Mouse (Mus musculus) spleen, adult 12 weeks (tissue): ENCODE results near the gene Arhgef11.
"Not testable (repeated sequence)": the region's sequence is repeated elsewhere in the genome, so short reads cannot be mapped to it uniquely, and the experiment has no call there.

Experiments used
- DNase-seq: peaks from one replicate; pipeline ENCODE4 v3.0.0; 2022; ENCODE audit warnings: low spot score

Gene Arhgef11

DNA sequence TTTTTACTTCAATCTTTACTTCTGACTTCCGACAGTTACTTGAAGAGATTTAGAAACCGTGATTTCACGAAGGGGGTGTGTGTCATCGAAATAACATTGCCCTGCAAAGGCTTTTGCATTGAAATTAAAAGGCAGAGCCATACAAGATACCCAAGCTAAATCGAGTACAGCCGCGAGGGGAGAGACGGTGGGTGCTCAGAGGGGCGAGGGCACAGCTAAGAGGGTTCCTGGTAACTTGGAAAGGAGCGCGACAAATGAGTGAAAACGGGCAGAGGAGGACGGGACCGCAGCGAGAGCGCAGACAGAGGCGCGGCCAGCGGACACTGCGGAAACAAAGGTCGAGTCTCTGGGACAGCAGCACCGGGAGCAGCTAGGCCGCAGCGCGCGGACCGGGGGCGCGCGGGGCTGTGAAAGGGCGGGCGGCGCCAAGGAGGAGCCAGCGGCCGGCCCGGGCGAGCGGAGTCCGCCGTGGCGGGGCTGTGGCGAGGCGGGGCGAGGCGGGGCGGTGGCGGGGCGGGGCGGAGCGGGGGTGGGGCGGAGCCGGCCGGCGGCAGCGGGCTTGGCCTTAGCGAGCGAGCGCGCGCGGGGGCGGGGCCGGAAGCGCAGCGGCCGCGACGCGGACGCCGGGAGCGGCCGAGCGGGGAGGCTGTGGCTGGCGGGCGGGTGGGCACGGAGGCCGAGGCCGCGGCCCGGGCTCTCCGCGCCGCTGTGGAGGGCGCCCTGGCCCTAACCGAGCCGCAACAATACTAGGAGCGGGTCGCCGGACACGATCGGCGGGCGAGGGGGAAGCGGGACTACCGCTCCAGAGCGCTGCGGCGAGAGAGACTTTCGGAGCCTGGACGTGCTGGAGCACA is at the start of gene Arhgef11:
Arhgef11 (plus strand) TSS at position 603 of the 854 bp plus-strand sequence.
- peak; percentile 44 for DNase-seq

DNA sequence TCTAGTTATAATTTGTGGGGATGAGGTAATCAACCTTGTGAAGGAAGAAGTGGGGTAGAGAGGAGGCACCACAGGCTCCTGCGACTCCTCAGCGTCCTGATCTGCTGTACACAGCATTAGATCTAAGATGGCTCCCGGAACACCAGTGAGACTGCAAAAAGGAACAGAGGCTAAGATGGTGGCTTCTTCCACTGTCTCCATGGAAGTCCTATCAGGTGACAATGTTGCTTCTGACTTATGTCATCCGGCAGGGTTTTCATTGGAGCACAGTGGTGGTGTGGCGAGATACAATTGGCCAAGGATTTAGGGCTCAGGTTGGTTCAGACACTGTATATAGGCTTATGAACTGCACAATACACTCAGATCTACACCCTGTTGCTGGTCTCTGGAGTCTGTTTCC is 48.7 kb upstream of the Arhgef11 start:
- no peak for DNase-seq

DNA sequence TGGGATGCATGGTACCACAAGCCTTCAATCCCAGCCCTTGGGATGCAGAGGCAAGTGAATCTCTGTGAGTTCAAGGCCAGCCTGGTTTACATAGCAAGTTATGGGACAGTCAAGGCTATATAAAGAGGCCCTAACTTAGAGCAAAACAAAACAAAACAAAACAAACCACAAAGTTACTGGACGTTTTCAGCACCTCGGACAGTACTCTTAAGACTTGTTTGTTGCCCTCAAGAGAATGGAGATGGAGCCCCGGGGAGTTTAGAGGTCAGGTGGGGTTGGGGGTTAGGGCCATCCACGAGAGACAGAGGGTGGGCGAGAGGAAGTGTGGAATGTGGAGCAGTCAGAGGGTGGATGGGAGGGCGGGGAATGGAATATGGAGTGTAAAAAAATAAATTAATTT is 41.6 kb upstream of the Arhgef11 start:
- DNase-seq, result no peak

DNA sequence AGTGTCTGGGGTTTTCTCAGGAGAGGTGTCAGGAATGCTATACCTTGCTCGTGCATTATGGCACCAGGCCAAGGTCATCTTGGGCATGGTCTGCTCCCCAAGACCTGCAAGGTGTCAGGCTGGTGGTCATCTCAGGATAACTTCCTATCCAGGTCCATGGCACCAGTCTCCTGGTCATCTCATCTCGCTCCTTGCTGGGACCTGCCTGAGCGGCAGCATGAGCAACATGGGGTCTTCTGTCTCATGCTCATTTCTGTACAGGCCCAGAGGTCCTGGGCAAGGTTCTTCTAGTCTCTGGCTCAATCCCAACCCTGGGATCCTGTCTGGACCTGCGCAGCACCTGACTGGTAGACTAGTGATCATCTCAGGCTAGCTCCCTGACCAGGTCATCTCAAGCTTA is 35.1 kb upstream of the Arhgef11 start:
- no peak for DNase-seq

DNA sequence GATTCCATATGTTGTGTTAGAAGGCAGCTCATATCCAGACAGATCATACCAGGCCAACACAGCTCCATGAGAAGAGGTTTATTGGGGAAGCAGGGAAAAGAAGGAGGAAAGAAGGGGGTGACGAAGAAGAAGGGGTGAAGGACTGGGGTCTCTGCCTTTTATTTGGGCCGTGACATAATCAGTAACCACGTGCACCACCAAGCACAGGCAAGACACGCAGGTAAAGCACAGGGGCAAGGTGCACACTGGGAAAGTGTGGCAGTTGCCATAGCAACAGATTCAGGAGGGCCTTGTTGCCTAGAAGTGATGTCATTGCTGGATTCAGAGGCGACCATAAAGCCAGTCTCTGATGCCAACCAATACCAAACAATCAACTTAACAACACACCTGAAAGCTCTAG is 23.6 kb upstream of the Arhgef11 start:
- no peak for DNase-seq

DNA sequence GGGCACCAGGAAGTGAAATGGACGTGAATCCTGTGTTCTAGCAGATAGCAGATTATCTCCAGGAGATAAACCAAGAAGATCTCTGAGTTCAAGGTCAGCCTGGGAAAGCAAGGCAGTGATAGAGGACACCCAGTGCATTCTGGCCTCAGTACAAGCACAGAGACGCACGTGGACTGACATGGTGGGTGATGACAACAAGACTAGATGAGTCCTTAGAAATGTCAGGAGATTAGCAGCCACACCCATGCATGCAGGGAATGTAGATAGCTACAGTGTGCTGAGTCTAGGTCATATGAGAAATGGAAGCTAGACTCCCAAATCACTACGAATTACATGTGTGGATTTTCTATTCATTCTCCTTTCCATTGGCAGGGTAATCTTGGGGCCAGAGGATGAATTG is 22.0 kb upstream of the Arhgef11 start:
- DNase-seq, result not testable (repeated sequence)

DNA sequence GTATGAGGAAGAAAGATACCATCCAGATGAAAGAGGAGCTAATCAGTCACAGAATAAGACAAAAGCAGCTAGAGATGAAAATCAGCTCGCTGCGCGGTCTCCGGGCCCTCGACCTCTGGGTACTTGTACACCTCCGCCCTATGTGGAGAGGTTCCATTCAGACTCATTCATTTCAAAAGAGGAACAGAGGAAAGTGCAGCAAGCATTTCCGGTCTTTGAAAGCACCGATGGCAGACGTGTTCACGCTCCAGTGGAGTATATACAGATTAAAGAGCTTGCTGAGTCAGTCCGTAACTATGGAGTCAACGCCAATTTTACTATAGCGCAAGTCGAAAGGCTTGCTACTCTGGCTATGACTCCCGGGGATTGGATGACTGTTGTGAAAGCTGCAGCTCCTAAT is 16.3 kb upstream of the Arhgef11 start:
- not testable (repeated sequence) for DNase-seq

DNA sequence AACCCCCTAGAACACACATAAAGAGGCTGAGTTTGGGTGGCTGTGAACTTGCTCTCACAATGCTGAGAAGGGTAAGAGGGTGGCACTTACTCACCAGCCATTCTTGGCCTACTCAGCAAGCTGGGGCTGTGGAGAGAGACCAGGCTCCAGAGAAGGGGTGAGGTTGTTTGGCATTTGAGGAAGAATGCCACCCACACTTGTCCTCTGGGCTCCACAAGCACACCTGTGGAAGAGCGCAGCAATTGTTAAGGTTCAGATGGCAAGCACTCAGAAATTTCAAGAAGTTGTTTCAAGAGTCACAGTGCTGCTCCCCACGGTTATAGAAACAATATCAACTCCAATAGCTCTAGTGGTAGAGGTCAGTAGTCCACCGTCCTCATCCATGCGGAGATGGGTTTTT is 1.0 kb upstream of the Arhgef11 start:
- DNase-seq, result no peak

DNA sequence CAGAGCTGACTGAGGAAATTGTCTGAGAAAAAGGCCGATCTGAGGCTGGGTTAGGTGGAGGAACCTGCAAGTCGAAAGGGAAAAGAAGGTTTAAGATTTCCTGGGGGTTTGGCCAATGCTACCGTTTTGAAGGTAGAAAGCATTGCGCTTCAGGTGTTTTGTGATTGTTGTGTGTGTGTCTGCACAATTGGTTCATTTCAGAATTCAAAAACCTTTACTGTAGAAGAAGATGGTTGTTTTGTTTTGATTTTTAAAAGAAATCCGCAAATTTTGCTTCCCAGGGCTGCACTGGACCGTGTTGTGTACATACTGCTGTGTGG is 412 bp downstream of the Arhgef11 start:
- DNase-seq, result no peak

DNA sequence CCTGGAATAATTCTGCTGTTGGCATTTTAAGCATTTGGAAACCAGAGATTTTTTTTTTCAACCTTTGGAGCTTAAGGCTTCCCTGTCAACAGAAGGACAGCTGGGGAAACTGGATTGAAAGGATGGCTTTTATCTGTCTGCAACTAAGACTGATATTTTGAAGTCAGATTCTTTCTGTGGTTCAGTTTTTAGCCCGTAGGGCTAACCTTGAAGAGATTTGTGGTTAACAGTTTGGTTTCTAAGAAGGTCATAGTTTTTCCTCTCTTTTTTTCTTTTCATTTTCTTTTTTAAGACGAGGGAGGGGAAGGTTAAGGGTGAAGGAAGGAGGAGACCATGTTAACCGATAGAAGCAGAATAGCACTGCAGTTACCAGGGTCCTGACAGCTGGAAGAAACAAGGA is 881 bp downstream of the Arhgef11 start:
- no peak for DNase-seq

DNA sequence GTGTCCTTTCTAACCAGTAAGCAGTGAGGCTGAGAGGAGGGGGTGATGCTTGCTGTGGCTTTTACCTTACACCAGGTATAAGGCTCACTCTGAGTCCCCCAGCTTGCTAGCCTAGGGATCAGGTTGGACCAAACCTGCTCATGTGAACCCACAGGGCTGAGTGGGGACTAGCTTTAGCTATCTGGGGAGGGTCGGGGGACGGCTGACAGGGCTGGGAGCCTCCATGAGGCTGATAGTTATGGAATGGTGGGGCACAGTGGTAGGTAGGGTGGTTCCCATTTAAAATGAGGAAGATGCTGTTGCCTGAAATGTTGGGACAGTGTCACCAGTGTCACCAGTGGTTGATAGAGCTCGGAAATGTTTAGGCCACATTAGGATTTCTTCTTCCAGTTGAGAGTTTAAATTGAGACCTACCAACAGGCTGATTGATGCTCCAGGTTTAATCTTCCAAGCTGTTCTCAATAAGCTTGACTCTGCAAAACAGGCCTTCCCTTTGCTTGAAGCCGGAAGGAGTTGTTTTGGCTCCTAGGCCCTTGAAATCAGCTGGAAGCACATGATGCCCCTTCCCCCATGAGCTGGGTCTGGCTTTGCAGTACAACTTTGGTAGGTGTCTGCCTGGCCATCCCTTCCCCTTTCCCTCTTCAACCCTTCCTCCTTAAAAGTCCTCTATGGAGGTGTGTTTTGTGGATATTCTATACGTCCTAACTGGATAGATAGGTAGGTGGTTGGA is 1.8 kb downstream of the Arhgef11 start:
- no peak for DNase-seq

DNA sequence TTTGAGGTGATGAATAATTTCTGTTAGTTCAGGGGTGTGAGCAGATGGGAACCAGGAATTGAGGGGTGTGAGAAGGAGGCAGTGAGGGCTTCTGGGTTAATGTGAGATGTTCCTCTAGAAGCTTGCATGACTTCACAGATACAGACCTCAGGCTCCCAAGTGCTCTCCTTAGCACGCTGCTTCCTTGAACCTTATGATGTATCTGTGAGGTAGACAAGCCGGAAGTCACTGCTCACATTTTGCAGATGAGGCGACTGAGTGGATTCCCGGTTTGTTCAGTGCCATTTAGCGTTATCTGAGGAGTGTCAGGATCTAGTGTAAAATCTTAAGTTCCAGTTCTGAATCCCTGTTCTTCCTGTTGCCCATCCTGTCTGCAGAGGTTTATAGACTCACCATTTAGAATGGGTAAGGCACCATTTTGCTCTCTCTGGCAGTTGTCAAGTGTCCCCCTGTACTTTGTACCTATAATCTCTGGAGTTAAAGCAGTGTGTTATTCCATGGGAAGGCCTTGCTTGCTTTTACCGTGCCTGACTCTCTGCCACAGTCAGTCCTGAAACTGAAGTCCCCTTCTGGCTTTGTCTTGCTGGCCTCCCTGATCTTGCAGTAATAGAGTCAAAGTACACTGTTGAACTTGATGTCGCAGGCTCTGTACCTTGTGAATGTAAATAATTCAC is 3.0 kb downstream of the Arhgef11 start:
- no peak for DNase-seq

DNA sequence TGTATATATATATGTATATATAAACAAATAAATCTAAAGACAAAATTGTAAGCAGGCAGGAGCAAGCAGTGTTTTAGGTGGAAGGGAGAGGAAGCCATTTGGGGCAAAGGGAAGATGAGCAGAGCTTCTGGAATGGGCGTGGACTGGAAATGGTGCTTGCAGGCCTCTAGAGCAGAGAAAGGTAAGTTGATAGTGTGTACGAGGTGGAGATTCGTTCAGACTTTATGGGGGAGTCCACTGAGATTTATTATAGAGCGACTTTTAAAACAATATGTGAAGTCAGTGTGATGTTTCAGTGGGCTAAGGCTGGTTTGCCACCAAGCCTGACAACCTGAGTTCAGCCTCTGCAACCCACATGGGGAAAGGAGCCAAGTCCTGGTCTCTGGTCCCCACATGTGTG is 7.5 kb downstream of the Arhgef11 start:
- DNase-seq, result no peak

DNA sequence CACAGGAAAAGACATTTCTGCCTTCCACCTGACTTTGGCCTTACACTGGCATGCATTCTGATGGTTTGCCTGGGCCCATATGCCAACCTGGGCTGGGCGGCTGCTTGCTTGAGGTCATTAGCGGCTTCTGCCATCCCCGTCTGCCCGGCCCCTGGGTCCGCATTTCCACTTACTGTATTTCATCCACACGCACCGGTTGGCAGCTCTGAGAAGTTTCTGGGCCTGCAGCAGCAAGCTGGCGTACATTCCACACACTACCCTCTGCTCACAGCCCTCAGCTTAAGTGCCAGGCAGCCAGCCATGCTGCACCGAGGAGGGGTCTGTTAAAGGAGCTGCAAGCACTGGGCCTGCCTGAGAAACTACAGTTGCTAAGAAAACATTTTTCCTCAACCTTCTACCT is 13.5 kb downstream of the Arhgef11 start:
- DNase-seq, result no peak

DNA sequence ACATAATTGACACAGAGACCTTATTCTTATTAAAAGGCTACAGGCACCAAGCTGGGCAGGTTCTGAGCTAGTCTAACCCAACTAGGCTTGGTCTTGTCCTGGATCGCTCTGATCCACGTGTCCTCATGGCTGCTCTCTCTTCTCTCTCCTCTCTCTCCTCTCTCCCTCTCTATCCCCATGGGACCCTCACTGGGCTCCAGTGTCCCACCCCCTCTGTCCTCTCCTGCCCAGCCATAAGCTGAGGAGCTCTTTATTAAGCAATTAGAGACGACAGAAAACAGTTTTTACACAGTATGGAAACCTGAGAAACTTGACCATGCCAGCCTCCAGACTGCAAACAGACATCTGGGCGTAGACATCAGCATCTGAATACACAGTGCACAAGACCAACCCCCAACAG is 14.0 kb downstream of the Arhgef11 start:
- no peak for DNase-seq

DNA sequence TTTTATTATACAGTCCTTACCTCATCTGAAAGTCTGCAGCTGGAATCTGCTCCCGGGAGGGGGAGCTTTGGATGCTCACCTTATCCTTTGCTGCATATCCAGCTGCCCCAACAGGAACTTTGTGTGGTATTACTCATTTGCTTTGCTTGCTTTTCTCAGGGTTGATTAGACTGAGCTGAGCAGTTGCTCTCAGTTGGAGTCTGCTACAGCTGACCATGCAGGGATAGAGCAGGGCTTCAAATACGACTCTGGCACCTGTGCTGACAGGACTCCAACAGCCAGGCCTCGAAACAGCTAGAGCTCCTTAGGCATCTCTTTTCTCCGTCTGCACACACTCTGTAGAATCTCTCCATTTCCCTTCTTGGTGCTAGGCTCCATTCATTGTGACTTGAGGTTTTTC is 18.2 kb downstream of the Arhgef11 start:
- DNase-seq, result no peak

DNA sequence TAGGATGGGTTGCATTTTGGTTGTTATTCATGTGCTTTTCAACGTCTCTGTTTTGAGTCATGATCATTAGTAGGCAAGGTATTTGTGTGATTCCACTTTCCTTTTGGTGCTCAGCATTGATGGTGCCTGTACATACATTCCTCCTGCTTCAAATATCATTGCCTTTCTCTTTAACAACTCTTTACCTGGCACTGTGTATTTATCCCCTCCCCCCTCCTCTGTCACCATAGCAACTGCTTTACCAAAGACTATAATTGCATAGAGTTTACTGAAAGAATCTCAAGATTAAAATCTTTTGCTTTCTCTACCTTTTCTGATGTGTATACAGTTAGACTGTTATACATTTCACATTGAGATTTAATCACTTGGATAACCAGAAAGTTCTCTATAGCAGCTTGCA is 26.1 kb downstream of the Arhgef11 start:
- DNase-seq, result no peak

DNA sequence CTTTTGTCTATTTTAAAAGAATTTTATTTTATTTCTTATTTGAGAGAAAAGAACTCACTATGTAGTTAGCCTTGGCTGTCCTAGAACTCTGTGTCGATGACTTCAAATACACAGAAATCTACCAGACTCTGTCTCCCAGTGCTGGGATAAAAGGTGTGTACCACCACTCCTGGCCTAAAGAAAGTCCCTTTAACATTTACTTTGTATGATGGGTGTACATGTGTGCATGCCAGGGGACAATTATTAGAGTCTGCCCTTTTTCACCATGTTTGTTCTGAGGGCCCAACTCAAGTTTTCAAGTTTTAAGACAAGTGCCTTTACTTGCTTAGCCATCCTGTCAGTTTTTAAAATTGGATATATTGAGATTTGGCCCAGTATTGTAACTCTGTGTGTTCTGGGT is 28.8 kb downstream of the Arhgef11 start:
- no peak for DNase-seq

DNA sequence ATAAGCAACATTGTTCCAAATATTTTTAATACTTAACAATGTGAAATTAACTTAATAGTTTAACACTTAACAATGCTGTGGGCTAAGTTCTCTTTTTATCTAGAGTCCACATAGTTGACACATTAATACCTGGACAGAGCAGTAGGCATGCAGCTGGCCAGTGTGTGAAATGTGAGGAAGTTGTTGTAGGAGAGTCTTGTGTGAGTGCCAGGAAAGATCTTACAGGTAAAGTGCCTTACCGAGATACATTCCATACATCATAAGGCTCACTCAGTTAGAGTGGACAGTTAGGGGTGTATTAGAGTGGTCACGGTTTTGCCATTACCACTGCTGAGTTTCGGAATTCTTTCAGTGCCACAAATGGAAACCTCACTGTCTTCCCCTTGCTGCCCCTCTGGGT is 31.7 kb downstream of the Arhgef11 start:
- DNase-seq, result no peak

DNA sequence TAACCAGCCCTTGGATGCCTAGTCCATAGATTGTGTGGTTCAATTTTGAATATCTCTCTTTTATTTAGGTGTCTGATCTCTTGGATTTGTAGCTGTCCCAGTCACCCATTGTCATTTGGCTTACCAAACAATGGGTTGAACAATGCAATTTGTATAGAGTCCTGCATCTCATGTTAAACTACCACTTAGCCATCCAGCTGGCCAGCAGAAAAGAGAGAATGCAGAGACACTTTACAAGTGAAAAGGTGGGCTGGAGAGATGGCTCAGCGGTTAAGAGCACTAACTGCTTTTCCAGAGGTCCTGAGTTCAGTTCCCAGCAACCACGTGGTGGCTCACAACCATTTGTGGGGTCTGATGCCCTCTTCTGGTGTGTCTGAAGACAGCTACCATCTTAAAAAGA is 41.0 kb downstream of the Arhgef11 start:
- DNase-seq, result no peak

DNA sequence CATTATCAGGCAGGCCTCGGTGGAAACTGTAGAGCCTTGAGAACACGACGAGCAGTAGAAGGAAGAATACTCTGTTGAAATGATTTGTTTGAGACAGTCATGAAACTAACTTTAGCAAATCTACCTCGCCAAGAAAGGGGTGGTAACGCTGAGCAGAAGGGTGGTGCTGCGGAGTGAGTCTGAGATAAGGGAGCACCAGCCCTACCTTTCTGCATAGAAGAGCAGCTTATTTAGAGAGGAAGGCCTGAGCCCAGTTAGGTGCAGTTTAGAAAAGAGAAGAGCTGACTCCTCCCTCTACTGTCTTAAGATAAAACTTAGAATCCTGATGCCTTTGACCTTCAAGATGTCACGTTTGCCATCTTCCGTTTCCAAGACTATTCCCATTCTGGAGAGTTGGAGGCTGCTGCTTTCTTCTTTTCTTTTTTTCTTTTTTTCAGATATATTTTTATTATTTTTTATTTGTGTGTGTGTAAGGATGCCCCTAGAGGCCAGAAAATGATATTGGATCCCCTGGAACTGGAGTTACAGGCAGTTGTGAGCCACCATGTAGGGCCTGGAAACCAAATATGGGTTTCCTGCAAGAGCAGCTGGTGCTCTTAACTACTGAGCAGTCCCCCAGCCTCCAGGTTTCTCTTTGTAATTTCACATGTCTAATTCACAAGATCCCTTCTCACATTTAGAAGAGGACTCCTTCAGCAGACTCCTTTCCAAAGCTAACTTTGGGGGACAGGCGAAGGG is 42.5 kb downstream of the Arhgef11 start:
- no peak for DNase-seq

DNA sequence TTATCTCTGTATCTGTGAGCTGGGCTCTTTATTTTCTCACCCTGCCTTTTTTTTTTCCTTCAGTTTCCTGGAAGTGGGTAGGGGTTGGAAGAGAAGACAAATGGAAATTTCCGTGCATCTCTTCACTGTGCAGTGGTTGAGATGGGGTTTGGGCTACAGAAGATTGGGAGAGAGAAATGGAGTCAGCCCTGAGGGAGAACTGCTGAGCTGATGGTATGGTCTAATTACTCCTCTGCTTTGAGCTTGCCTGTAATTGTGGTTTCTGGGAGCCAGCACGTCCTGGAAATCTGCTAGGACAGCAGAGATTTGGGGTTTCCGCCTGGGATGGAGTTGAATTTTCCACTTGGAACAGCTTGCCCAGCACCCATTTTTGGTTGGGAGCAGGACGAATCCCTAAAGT is 43.1 kb downstream of the Arhgef11 start:
- DNase-seq, result no peak

DNA sequence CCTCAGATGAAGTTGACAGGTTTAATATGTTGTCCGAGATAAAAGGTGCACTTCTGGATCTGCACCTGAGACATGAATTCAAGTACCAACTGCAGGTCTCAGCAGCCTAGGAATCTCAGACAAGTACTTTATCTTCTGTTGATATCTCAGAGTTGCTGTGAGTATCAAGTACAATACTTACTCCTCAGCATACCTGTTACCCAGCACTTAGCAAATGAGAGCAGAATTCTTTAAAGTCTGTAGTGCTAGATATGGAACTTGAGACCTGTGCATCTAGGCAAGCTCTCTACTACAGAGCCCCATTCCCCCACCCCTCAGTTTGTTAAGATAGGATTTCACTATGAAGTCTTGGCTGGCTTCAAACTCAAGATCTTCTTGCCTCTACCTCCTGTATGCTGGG is 43.9 kb downstream of the Arhgef11 start:
- DNase-seq, result no peak
